Mouse (Mus musculus) 3T3-L1 (cell line): ENCODE measurements around the gene Ssbp3.

Experiments used
- DNase-seq: peaks from one replicate; pipeline ENCODE4 v3.0.0-alpha.2; 2015; ENCODE audit warnings: low read depth, low spot score

The Ssbp3 gene

GRCm38 (mm10) chr4:106907701-106908425, 2.6 kb upstream of the Ssbp3 start:
- DNase-seq = peak; percentile 70

GRCm38 (mm10) chr4:106908426-106908809, 2.1 kb upstream of the Ssbp3 start:
- peak; percentile 67 for DNase-seq

- DNase-seq = peak; percentile 98
These were observed 1.4 kb upstream of the Ssbp3 start for GRCm38 (mm10) chr4:106908950-106909751.

GRCm38 (mm10) chr4:106909797-106910196, 704 bp upstream of the Ssbp3 start:
- DNase-seq = no peak

GRCm38 (mm10) chr4:106911246-106911801, 823 bp downstream of the Ssbp3 start:
- DNase-seq = peak; percentile 69

GRCm38 (mm10) chr4:106911951-106912688, 1.6 kb downstream of the Ssbp3 start:
- DNase-seq = peak; percentile 23

GRCm38 (mm10) chr4:106912689-106913041, 2.2 kb downstream of the Ssbp3 start:
- DNase-seq = no peak

- DNase-seq = peak; percentile 72
These were observed 3.0 kb downstream of the Ssbp3 start for GRCm38 (mm10) chr4:106913411-106914049.

GRCm38 (mm10) chr4:106915265-106915664, 4.8 kb downstream of the Ssbp3 start:
- no peak for DNase-seq

- peak; percentile 77 for DNase-seq
These were observed 7.8 kb downstream of the Ssbp3 start for GRCm38 (mm10) chr4:106918263-106918662.

GRCm38 (mm10) chr4:106920119-106920518, 9.6 kb downstream of the Ssbp3 start:
- no peak for DNase-seq

GRCm38 (mm10) chr4:106921375-106922336, 11.2 kb downstream of the Ssbp3 start:
- no peak for DNase-seq

GRCm38 (mm10) chr4:106922919-106923318, 12.4 kb downstream of the Ssbp3 start:
- no peak for DNase-seq

GRCm38 (mm10) chr4:106924175-106924574, 13.7 kb downstream of the Ssbp3 start:
- DNase-seq = no peak

GRCm38 (mm10) chr4:106924888-106925287, 14.4 kb downstream of the Ssbp3 start:
- DNase-seq = no peak

GRCm38 (mm10) chr4:106926401-106926800, 15.9 kb downstream of the Ssbp3 start:
- DNase-seq = no peak

- no peak for DNase-seq
These were observed 16.5 kb downstream of the Ssbp3 start for GRCm38 (mm10) chr4:106927034-106927433.

- no peak for DNase-seq
These were observed 18.5 kb downstream of the Ssbp3 start for GRCm38 (mm10) chr4:106928961-106929360.

GRCm38 (mm10) chr4:106932583-106932982, 22.1 kb downstream of the Ssbp3 start:
- DNase-seq = no peak

GRCm38 (mm10) chr4:106933813-106934482, 23.4 kb downstream of the Ssbp3 start:
- DNase-seq = no peak
